Mouse (Mus musculus) left cerebral cortex, adult 11 months (tissue): ENCODE data around the gene Cfd.

Experiments used
- DNase-seq: peaks from one replicate; pipeline ENCODE4 v3.0.0; 2022; ENCODE audit warnings: low spot score

Cfd gene

DNA sequence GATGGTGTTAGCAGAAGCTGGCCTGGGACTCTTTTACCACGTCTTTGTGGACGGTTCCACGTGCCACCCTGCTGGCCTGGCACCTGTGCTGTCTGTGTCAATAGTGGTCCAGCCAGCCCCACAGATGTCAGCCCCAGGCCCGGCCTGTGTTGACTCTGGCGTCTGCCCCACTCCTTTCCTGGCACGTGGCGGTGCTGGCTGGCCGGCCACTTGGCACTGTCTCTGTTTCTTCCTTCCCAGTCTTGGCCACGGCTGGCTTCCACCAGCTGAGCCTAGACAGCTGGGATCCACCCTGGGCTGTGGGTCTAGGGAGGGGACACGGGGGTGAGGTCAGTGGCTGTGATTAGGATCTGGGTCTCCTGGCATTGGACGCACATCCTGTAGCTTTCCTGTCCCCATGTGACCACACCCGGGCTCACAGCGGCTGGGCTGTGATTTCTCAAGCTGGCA, 43.6 kb downstream of the Cfd start:
- DNase-seq = peak; percentile 45

DNA sequence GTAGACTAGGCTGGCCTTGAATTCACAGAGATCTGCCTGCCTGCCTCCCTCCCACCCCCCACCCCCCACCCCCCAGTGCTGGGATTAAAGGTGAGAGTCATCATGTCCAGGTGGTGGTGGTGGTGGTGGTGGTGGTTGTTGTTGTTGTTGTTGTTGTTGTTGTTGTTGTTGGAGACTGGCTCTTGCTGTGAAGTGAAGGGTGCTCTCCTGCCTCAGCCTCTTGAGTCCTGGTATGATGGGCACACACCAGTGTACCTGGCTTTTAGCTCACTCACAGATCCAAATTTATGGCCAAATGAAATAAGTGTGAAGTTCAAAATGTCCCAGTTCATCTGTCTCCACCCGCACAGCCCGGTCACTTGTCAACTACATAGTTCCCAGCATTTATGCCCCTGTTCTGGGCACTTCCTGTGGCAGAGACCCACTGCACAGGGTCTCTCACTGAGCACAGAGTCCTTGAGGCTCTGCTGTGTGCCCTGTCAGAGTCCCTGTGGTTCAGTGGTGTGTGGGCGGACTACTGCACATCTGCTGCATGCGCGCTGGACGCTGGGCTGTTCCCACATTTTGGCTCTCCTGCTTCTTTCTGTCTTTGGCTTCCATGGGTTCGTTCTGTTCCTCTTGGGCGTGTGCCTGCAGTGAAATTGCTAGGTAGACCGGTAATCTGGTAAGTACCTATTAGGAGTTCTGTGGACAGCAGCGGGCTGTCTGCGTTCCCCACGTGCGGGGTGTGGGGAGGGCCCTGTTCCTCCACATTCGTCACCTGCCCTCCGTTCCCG, 44.3 kb downstream of the Cfd start:
- no peak for DNase-seq

DNA sequence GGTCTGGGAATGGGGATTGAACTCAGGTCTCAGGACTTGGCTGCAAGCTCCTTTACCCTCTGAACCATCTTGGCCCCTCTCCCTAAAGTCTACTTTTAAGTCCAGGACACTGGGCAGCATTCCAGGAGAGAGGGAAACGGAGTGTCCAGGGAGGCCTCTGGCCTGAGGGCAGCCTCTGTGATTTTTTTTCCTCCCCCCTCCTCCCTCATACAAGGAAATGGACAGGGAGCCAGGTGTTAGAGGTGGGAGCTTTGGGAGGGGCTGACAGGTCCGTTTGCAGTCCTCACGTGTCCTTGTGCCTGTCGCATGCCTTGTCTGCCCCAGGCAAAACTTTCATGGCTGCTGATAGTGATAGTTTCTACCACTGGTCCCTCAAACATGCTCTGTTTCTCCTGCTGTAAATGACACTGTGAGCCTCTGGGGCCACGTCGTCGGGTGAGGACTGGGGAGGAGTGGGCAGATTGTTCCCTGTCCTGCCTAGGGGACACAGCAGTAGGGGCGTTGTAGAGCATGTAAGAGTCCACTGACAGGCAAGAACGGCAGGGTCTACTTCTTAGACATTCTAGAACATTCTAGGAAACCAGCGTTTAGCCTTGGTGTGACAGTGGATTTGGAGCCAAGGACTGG, 45.7 kb downstream of the Cfd start:
- DNase-seq = no peak

DNA sequence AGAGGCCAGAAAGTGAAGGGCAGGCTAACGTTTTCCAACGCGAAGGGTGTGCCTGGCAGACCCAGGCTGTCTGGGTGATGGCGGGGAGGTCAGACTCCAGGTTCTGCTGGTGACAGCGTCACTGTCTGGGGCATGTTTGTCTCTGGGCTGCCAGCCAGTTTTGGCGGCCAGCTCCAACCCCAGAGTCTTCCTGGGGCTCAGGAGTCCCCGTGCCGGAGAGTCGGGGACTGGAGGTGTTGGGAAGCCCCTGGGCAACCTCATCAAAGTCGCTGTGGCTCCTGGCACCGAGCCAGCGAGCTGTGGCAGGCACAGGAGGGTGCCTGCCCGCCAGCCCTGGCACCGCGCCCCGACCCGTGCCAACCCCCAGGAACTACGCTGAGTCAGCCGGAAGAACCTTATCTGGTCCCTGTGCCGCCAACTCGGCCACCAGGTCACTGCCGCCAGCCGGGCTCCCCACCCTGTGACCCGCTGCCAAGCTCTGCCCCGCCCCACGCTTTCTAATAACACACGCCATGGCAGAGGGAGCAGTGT, 46.3 kb downstream of the Cfd start:
- DNase-seq = no peak

DNA sequence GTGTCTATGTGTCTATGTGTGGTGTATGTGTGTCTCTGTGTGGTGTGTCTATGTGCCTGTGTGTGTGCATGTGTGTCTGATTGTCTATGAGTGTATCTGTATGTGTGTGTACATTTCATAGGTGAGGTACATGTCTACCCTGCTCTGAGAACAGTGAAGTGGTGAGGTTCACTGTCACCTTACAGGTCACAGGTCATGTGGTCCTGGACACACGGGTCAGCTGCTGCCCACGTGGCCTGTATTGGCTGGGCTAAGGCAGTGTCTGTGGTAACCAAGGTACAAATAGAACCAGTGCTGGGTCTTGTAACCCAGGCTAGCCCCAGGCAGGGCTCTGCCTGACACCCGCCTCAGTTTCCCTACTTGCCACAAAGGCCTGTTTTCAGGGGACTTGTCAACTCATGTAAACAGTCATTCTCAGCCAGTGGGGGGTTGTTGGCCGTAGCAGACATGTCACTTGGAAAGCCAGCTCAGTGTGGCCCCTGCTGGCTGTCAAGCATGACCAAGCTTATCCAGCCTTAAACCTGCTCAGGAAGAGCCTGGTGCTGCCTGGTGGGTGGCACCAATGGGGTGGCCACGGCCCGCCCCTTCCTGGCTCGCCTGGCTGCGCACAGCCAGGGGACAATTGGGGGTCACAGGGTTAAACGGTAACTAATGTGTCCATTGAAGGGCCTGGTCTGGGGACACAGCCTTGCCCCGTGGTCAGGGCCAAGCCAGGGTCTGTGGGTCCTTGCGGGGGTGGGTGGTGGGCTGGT, 47.3 kb downstream of the Cfd start:
- DNase-seq = no peak

DNA sequence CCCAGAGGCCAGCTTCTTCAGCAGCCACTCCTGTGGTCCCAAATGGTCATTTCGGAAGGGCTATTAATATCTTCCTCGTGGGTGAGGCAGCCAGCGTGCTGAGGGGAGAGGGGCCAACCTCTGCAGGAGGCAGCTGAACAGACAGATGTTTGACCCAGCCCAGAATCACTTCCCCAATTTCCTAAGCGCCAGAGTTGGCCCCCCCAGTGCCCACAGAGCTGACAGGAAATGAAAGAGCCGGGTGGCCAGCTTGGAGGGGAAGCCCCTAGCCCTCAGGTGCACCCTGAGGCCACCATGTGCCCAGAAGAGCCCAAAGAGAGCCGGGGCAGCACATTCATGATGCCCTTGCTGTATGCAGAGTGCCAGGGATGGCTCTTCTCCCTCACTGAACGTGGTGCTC, 50.1 kb downstream of the Cfd start:
- no peak for DNase-seq
